Mouse (Mus musculus) inflammation-experienced regulatory T-cells, adult 6 months (primary cell): ENCODE results near the gene Gjd3. TPM values are rescaled to one million over a fixed set of nuclear protein-coding genes. Genes with fewer than 3 reads are reported as not detected.

Experiments
- ATAC-seq: one replicate; pipeline ENCODE4 v1.8.0; 2017
- polyA plus RNA-seq, 3 experiments: library from polyadenylated mRNA; unstranded; fragments of 100-300 nt; shearing (Covaris generic); gene quantifications; one replicate each; pipeline ENCODE4 v1.2.1; 2017

Gene Gjd3
- polyA plus RNA-seq, 3 experiments from 2014 or later = not detected

DNA sequence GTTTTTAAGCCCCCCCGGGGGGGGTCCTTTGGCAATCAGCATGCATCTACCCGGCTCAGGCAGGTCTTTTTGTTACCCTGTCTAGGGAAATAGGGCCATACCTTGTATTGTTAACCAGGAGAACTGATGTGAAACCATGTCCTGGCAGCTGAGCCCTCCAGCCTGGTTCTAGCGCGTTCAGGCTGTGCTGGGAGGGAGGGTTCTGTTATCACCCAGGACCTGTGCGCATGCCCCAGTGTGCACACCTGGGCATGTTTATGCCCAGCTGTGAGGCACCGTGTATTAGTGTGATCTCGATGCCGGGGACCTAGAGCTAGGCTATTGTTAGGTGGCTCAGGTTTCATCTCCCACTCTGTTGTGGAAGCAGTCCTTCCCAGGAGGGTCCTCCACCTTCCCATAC is 21.1 kb downstream of the Gjd3 start:
- ATAC-seq = no peak

DNA sequence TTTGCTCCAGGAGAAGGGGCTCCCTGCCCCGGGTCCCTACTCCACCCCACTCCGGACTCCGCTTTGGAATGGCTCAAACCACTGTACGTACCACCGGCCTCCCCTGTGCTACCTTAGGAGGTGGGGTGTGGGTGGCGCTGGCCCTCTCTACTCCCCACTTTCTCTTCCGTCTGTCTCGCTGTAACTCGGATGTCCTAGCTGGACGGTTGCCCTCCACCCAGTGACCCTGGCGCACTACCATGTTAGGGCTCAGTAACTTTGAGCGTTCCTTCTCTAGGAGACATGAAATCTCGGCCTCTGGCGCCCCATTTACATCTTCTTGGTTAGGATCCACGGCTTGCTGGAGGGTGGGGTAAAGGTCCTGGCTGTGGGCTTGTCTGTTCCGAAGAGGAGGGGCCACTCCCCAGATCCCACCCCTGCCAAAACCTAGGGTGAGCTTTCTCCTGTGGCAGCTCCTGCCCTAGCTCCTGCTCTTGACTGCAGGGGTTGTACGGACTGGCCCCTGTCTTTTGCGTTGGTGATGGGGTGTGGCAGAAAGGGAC is 21.7 kb downstream of the Gjd3 start:
- ATAC-seq = no peak

DNA sequence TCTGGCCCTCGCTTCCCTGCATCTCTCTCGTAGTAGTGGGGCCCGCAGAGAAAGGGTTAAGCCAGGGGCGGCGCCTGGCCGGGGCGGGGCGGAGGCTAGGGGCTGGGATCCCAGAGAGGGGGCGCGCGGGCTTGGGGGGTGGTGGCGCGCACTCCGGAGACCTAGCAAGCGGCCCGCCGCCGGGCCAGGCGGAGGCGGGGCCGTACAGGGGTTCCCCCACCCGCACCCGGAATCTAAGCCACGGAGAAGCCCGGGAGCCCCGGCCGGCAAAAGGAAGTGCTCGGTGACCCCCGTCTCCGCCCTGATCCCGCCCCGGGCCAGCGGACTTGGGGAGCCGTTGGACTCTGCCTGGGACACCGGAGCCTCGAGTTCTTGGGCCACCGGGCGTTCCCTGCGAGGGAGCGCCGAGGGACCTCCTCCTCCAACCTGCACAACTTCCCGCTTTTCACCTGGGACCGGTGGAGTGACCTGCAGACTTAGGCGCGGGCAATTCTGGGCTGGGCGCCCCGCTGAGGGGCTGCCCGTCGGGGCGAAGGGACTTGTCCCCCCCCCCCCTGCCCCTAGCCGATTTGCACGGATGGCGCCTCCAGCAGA is 22.4 kb downstream of the Gjd3 start:
- ATAC-seq = no peak

DNA sequence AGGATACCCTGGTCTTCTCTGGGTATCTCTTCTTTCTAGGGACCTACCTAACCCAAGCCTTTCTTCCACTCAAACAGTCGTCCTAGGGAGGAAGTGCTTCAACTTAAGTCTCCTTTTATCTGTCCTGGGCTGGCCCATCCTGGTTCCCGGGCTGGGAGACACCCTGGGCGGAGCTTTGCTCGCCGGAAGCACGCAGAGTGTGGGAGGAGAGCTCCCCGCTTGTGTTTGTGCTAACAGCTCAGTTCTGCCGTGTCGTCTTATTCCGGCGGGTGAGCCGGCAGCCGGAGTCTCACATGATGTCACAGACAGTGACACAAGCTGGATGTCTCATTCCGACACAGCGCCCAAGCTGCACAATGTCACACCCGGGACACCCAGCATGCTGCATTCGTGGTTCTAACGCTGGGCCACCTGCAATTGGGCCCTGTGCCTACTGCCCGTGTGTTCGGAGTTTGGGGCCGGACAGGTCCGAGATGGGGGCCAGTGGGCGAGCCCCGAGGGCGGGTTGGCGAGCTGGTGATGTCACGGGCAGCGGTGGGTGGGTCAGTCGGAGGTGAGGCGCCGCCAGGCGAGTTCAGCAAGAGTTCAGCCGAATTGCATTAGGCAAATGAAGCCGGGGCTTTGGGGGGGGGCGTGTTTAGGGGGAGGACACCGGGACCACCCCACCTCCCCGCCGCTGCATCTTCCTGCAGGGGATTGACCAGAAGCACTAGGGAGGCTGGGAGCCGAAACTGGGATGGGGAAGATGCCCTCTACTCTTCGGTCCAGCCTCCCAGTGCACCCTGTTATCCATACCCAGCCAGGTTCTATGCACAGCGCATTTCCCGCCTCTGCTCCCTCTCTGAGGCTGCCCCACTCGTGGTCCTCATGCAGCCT is 23.1 kb downstream of the Gjd3 start:
- ATAC-seq = peak; percentile 87

DNA sequence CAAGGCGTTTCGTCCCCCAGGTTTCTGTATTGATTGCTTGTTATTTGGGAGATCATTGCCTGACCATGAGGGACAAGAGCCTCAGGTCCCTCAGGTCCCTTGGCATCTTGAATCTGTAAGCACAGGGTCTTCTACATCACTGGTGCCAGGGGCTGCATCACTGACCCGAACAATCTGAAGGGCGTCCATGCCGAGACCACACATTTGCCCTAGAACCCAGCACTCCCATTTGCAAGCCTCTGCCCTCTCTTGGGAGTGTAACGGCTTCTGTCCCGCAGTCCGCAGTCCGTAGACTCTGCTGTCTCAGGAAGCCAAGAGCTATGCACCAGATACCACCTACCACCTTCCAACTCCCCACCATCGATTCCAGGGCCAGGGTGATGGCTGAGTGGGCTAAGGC is 26.5 kb downstream of the Gjd3 start:
- ATAC-seq = no peak

DNA sequence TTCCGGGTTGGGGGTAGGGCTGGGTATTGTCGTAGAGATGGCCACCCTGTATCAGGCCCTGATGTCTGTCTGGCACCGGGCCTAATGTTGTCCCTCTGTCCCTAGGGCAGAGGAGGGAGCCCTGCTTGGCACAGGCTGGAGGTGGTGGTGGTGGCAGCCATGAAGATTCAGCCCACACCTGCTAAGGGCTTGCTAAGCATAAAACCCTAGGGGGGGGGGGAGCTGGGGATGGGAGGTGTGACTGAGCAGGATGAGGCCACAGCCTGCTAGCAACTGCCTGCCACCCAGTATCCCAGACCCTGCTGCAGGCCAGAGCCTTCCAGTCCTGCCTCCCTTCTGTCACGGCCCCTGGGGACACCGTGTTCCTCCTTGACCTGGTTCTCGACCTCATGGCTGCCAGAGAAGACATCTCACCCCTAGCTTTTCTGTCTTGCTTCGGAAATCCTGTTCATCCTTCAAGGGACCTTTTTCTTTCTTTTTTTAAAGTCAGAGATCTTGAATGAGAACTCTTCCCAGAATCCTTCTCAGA is 27.0 kb downstream of the Gjd3 start:
- no peak for ATAC-seq

DNA sequence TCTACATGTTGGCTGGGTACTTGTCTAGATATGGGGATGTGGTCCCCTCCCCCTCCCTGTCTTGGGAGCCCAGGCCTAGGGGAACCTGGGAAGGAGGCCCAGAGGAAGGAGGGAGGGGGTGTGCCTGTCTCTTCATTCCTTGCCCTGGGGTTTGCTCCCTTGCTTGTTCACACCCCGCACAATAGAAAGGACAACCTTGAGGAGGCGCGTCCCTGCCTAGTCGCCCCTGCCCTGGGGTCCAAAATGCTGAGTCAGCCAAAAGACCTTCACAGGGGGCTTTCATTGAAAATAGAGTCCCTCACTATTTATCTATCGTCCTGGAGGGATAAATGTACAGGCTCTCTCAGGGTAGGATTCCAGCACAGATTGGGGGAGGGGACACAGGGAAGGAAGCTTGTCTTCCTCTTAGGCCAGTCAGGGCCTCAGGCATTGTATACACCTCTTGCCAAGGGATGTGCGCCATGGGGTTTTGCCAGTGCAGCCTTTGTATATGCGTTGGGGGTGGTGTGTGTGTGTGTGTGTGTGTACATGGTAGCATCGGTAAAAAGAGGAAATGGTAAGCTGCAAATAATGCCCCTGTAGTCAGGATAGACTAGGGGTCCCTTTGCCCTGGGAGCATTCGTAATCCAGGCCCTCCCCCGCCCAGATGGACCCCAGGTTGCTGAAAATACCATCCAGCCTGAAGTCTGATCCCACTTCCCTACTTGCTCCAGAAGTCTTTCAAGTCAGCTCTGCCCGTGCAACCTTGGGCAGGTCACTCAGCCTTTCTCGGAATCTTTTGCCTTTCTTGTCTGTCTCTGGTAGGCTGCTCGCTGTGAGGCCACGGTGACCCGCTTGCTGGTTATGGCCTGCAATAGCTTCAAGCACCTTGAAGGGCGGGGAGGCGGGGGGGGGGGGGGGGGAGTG is 27.8 kb downstream of the Gjd3 start:
- no peak for ATAC-seq

DNA sequence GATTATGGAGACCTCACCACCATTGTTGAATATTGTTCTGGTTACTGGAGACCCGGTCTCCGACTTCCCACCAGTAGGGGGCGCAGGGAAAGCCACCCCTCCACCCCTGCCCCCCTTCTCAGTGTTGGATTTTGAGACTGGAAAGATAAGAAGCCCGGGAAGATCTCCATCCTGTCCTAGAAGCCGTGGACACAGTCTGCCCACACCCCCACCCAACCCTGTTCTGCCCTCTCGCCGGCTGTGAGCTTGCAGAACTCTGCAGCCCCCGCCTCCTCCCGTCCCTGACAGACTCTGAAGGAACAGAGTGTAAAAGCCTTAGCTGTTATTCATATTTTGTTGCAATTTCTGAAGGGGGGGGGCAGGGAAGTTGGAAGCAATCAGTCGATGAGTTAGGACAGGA is 28.4 kb downstream of the Gjd3 start:
- peak; percentile 32 for ATAC-seq

DNA sequence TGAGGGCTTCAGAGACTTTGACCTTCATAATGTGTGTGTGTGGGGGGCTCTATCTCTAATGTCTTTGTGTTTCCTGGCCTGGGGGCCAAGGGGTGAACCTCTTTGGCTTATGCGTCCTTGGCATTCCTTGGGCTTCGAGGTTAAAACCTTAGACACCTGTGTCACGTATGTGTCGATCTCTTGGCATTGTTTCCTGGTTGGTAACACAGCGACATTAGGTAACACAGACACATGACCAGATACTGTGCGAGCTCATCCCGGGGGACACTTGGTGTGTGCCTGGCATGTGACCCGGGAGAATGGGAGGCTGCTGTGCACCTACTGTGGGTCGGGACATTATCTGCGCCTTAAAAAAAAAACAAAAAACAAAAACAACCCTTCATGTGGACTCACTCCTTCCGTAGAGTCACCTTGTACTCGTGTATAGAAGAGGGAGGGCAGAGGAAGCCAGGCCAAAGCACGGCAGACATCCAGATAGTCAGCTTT is 28.9 kb downstream of the Gjd3 start:
- ATAC-seq = no peak

DNA sequence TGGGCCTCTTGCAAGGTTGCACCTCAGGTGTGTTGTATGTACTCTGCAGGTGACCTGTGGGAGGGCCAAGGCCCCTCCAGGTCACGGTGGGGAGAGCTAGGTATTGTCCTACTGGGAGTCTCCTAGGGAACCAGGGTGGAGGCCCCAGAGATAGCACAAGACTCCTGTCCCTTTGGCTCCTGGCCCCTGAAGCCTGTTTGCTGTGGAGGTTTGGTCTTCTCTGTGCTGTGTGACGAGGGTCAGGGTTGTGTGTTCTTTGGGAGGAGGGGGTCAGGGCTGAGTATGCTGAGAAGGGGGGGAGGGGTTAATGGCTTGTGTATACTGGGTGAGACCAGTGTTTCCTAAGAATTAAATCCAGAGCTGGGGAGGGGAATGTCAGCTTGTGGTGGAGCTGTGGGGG is 29.5 kb downstream of the Gjd3 start:
- ATAC-seq = no peak

DNA sequence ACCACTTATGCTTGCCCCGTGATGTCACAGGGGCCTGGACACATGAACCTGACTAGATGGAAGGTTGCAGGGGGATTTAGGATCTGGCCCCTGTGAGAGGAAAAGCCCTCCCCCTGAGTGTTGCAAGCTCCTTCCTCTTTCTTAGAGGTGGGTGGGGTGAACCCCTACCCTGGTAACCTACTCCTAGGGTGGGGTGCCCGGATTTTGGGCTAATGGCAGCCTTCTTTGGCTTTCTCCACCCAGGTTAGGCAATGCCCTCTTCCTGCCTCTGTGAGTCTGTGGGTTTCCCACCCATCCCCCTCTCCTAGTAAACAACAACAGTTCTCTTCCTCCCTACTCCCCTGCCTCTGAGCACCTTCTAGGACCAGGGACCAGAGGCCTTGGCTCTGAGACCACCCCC is 30.1 kb downstream of the Gjd3 start:
- peak; percentile 25 for ATAC-seq

DNA sequence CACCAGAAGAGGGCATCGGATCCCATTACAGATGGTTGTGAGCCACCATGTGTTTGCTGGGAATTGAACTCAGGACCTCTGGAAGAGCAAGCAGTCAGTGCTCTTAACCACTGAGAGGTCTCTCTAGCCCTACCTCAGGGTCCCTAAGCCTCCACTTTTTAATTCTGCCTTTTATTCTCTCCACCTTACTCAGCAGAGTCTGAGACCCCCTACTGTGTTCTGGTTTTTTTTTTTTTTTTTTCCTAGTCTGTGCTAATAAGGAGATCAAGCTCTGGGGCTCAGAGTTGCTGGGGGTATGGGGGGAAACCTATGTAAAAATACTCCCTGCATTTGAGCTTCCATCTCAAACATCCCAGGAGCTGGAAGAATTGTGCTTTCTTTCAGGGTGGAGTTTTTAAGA is 30.7 kb downstream of the Gjd3 start:
- ATAC-seq = no peak

DNA sequence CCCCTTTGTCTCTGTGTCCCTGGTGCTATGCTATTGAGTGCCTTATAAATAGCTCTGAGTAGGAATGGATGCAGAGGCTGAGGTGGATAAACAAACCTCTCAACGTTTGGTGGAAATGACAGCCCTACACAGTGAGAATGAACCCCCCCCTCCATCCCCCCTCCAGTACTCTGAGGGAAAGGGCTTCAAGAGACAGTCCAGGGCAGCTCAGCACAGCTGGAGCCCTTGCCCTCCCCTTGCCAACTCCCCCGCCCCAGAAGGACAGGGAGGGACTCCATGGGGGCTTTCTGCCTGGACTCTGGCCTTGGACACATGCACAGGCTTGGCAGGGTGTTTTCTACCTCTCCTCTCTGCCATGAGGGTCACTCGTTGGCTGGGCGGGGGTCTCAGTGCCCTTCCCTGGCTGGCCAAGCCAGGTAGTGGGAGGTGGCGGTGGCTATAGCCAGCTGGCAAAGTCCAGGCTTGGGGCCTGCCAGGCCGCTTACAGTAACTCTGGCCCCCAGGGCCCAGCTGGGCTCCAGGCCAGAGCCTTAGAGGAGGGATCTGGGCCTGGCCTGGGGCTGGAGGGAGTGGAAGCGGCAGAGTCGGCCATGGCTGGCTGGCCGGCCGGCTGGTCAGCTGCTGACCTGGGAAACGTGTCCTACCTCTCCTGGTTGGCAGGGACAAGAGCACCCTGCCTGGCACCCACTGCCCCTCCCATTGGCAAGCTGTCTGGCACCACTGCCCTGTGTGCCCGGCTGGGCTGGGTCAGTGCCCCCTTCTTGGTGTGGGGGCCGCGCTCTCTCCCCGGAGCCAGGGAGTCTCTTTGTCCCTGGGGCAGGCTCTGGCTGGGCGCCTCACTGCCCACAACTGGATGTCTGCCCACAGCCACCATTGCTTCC is 31.6 kb downstream of the Gjd3 start:
- no peak for ATAC-seq

DNA sequence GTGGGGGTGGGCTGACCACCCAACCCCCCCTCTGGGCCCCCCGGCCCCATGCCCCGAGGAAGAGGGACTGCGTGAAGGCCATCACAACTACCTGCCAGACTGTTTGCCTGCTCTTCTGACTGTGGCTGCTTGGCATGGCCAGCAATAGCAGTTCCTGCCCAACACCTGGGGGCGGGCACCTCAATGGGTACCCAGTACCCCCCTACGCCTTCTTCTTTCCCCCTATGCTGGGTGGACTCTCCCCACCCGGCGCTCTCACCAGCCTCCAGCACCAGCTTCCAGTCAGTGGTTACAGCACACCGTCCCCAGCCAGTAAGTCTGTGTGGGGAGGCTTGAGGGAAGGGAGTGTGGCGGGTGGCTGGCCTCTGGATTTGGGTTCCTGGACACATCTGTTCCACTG is 32.3 kb downstream of the Gjd3 start:
- ATAC-seq = no peak

DNA sequence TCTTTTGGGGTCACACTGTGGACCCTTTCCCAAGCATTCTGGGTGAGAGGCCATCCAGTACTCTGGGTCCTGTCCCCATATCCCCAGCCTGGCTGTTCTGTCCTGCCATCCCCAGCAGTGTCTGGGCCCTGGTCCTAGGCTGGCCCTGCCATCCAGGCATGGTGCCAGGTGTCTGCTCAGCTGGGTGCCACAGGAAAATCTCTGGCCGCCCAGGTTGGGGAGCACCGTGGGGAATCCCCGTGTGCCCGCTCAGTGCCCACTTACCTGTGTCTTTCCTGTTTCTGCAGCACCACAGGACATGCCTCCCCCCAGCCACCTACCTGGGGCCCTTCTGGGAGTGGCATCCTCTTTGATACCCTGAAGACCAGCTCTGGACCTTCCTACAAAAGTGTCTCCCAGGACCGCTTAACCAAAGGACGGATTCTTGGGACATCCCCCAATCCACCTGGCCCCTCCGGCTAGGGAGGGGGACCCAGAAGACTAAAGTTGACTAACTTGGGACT is 32.8 kb downstream of the Gjd3 start:
- ATAC-seq = no peak

DNA sequence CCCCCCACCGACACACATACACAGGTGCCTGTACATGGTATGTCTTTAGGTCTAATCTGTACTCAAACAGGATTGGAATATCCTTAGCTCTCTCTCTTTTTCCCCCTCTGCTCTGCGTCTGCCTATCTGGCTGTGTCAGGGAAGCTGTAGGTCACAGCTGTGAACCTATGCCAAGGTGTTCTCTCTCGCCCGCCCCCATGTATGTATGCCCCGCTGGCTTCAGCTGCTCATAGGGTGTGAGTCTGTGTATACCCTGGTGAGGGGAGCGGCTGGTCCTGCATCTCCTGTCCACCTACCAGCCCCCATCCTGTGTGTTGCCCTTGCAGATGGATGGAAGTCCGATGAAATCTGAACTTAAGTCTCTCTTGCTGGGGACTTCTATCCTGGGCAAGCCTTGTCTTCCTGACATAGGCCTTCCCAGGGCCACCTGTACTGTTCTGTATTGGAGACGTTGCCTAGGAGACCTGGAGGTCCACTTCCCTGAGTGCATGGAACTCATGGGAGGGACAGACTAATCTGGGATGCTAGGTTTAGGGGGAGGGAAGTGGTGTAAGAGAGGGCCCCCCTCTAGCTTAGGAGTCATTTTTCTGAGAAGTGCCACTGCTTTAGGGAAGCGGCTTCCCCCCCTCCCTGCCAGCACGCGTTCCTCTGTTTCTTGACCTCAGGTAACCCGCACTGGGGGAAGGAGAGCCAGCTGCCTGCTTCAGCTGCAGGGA is 33.4 kb downstream of the Gjd3 start:
- no peak for ATAC-seq

DNA sequence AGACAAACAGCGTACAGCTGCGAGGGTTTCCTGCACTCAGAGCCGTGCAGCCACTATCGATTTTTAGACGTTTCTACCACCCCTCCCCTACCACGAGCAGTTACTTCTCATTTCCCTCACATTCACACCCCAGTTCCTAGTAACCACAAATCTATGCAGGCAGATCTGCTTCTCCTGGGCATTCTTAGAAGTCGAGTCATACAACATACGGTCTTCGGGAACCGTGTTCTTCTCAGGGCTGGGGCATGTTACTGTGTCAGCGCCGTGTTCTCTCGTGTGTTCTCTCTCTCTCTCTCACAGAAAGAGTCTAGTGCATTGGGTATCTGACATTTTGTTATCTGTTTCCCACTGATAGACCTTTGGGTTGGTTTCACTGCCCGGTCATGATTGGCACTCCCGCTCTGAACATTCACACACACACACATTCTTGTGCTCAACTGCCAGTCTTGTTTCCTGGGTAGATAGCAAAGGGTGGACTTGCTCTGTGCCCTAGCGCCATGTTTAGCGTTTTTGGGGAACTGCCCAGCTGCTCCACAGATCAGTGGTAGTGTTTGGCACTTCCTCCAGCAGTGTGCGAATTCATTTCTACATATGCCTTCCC is 34.7 kb downstream of the Gjd3 start:
- no peak for ATAC-seq

DNA sequence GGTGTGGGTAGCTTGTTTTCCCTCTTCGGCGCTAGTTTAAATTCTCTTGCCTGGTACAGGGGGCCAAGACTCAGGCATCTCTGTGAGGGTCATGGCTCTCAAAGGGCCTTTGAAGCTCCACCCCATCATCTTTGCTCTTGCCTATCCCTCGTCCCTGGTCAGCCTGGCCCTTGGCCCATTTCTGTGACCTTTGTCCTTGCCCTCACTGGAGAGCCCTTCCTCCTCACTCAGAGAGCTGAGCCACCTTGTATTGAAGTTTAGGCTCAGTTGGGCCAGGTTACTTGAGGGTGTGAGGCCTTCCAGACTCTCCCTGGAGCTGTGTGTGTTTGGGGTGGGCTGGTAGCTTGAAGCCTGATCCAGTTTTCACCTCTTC is 37.2 kb downstream of the Gjd3 start:
- no peak for ATAC-seq

DNA sequence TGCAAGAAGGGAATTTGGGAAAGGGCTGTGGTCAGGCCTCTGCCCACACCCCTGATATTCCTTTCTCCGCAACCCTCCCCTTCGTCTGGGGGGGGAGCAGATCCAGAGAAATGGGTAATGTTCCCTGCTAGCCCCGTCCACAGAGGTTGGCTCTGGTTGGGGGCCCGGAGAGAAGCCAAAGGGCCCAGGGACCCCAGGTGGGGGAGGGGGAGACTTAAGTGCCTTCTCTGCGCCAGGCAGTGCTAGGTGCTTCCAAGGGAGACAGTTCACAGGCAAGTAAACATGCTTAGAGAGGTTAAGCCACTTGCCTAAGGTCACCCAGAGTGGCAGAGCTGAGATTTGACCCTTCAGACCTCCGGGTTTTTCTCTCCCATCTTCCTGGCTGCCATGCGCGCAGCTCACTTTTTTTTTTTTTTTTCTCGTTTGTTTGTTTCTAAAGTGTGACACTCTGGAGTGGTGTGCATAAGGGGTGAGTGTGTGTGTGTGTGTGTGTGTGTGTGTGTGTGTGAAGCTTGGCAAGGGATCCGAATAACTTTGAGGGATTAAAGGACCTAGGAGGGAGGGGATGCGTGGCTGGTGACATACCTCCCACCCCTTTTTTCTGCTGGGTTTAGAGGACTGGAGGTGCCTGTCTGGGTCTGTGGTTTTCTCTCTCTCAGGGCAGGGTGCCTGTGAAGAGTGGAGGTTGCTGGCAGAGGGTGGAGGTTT is 37.8 kb downstream of the Gjd3 start:
- ATAC-seq = peak; percentile 27
